Mouse (Mus musculus) heart, postnatal 10 days (tissue): ENCODE measurements around the gene H6pd. TPM values are rescaled to one million over a fixed set of nuclear protein-coding genes. Genes with fewer than 3 reads are reported as not detected.

Experiments
- total RNA-seq, 2 experiments: library from RNA; stranded (reverse); gene quantifications; 2 replicates each; pipeline ENCODE4 v1.2.3; 2021

Gene H6pd
- total RNA-seq, 2 experiments from 2014 or later: 41.9 to 45.6 TPM

Other genes with a start within 250 kb of the H6pd start
- 10 to 100 TPM; 10.3 to 19.6 TPM for gene Slc25a33, start 234.7 kb downstream of the H6pd start, total RNA-seq
- gene Spsb1, start 54.0 kb downstream of the H6pd start, total RNA-seq: 10 to 100 TPM; 34.3 to 56.2 TPM
- gene Gpr157, start 78.3 kb upstream of the H6pd start, total RNA-seq: 10 to 100 TPM; 23.5 to 24.2 TPM
- gene Slc2a5, start 110.3 kb upstream of the H6pd start, total RNA-seq: under 1 TPM in 1 of 2 experiments, not detected in 1; 0.25 TPM
- gene Slc2a7, start 139.9 kb upstream of the H6pd start, total RNA-seq: not detected
- not detected for gene Car6, start 192.3 kb upstream of the H6pd start, total RNA-seq
- 100 to 1,000 TPM; 231 to 243 TPM for gene Eno1, start 227.7 kb upstream of the H6pd start, total RNA-seq